Mouse (Mus musculus) heart, postnatal 0 days (tissue): ENCODE data around the gene Ublcp1. TPM values are rescaled to one million over a fixed set of nuclear protein-coding genes. Genes with fewer than 3 reads are reported as not detected.

Experiments used
- ATAC-seq: fragments of 200-750 bp; cut with Nextera tagmentation; 2 replicates; pipeline ENCODE4 v1.8.0; 2017; ENCODE audit warnings: low read depth, moderate number of reproducible peaks, moderate library complexity; ENCODE audit not compliant: insufficient read depth
- DNase-seq: peaks from one replicate; pipeline ENCODE4 v3.0.0-alpha.2; 2016; ENCODE audit warnings: low spot score
- H3K27ac ChIP-seq: fragments of 300-500 bp; sonication (generic); 2 replicates; pipeline ENCODE4 v1.5.1; 2014; ENCODE audit warnings: low read depth, mild to moderate bottlenecking
- H3K27me3 ChIP-seq: fragments of 300-500 bp; sonication (generic); 2 replicates; pipeline ENCODE4 v1.6.1; 2014; ENCODE audit warnings: low read length, mixed read lengths; ENCODE audit not compliant: control insufficient read depth, insufficient read depth
- H3K36me3 ChIP-seq: fragments of 300-500 bp; sonication (generic); replicated peaks from 2 replicates; pipeline ENCODE4 v1.6.1; 2014; ENCODE audit warnings: low read length, mixed read lengths; ENCODE audit not compliant: control insufficient read depth, insufficient read depth
- H3K4me1 ChIP-seq: fragments of 300-500 bp; sonication (generic); 2 replicates; pipeline ENCODE4 v1.6.1; 2014; ENCODE audit warnings: antibody characterized with exemption; ENCODE audit not compliant: control insufficient read depth, insufficient read depth
- H3K4me2 ChIP-seq: fragments of 300-500 bp; sonication (generic); 2 replicates; pipeline ENCODE4 v1.6.1; 2014; ENCODE audit warnings: low read depth, mild to moderate bottlenecking, low read length, moderate library complexity
- H3K4me3 ChIP-seq: fragments of 300-500 bp; sonication (generic); 2 replicates; pipeline ENCODE4 v1.5.1; 2014; ENCODE audit warnings: low read depth, low read length
- H3K9ac ChIP-seq: fragments of 300-500 bp; sonication (generic); replicated peaks from 2 replicates; pipeline ENCODE4 v1.6.1; 2014; ENCODE audit warnings: low read depth, low read length, mixed read lengths
- H3K9me3 ChIP-seq: fragments of 300-500 bp; sonication (generic); replicated peaks from 2 replicates; pipeline ENCODE4 v1.6.1; 2016; ENCODE audit warnings: low read length; ENCODE audit not compliant: control insufficient read depth
- CTCF ChIP-seq: IDR thresholded peaks from 2 replicates; pipeline ENCODE4 v1.5.1; 2016; ENCODE audit warnings: antibody characterized with exemption, control low read depth, low read depth
- EP300 ChIP-seq: IDR thresholded peaks from 2 replicates; pipeline ENCODE4 v1.6.1; 2016; ENCODE audit warnings: antibody characterized with exemption, low read depth
- WGBS: fragments of 180-500 bp; shearing (Covaris S2); extraction: QIAGEN DNeasy Blood & Tissue Kit; methylation state at CpG from one replicate; pipeline ENCODE4 v1.1.7; 2014; 5-methylcytosine and 5-hydroxymethylcytosine counted together
- polyA plus RNA-seq: library from polyadenylated mRNA; unstranded; fragments of >200 nt; fragmentation: Nextera tagmentation; extraction: Ambion mirVana; gene quantifications from 2 replicates; pipeline ENCODE4 v1.2.1, GENCODE M21; 2015
- total RNA-seq: library from RNA; depleted of rRNA; stranded (reverse); fragments of >200 nt; gene quantifications from 2 replicates; pipeline ENCODE4 v1.2.3, GENCODE M21; 2014; ENCODE audit warnings: low replicate concordance

Ublcp1 gene
- total and polyA plus RNA-seq, 2 experiments from 2014 or later = 16.2 to 45.0 TPM

- Histone ChIP-seq H3K9me3 (no peaks in the 10 kb centered on the region), H3K27me3 (no peaks in the 10 kb centered on the region), H3K4me2 (no peak overlapping the region), H3K27ac (no peak overlapping the region), H3K4me1 (no peaks in the 10 kb centered on the region), H3K36me3 (no peaks in the 10 kb centered on the region), H3K9ac (no peak overlapping the region), H3K4me3 (no peak overlapping the region)
- DNase-seq (no peak), ATAC-seq (no peak)
- 81% methylated on average over 5 of the region's 5 CpGs for WGBS
- TF ChIP-seq CTCF (no peak), EP300 (no peak)
These were observed 46.3 kb downstream of the Ublcp1 start for GRCm38 (mm10) chr11:44423955-44424354.

DNA sequence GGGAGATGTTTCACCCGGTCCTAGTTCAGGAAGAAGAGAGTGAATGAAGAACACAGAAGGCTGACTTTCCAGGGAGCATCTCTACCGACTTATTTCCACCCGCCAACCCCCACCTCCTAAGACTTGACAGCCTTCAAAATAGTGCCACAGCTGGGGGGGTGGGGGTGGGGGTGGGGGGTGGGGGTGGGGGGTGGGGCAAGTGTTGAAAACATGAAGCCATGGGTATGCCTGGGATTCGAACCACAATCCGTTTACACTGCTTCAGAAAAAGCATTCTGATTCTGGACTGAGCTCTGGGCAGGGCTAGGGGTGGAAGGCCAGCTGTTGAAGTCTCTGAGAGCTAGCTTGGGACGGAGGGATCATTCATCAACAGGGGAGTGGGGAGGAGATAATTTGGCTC is 47.0 kb downstream of the Ublcp1 start:
- no peak overlapping the region for H3K9ac ChIP-seq
- 33% methylated on average over 6 of the region's 6 CpGs for WGBS
- no peak overlapping the region for H3K4me3 ChIP-seq
- DNase-seq (no peak), ATAC-seq (no peak)
- H3K4me1 ChIP-seq = no peaks in the 10 kb centered on the region
- no peak overlapping the region for H3K27ac ChIP-seq
- H3K4me2 ChIP-seq = no peak overlapping the region
- no peaks in the 10 kb centered on the region for H3K9me3 ChIP-seq
- TF ChIP-seq EP300 = no peak
- TF ChIP-seq CTCF = no peak
- H3K27me3 ChIP-seq = no peaks in the 10 kb centered on the region
- H3K36me3 ChIP-seq = no peaks in the 10 kb centered on the region

DNA sequence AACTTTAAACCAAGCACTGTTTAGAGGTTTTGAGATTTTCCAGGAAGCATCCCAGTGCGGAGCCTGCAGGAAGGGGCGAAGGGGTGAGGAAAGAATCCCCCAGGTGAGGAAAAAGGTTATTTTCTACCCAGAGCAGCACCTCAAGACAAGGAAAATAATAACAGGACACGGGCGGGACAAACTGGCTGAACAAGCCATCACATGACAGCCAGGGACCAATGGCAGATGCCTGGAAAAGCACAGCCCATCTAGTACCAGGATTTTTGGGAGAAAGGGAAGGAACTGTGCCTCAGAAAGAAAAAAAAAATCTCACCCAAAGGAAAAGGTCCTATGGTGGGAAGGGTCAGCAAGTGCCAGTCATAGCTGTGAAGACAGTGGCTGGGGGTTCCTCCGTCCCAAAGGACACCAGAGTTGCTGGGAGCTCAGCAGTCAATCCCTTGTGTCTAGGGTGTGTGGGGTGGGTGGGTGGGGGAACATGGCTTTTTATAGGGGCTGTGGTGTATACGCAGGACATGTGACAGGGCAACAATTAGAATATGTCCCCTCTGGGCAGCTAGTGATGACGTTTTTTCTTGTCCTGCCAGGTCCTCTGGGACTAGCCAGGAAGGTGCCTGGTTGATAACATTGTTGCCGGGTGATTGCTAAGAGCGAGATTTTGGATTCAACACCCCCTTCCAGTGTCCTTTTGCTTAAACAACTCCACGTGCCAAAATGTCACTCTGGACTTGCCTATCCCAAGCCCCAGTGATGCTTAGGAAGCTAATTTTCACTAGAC is 47.8 kb downstream of the Ublcp1 start:
- WGBS = 47% methylated on average over 10 of the region's 10 CpGs
- no peak overlapping the region for H3K4me3 ChIP-seq
- TF ChIP-seq EP300 = no peak
- no peak for TF ChIP-seq CTCF
- no peaks in the 10 kb centered on the region for H3K36me3 ChIP-seq
- ATAC-seq = peak; percentile 58
- H3K4me2 ChIP-seq = peak overlapping the region; percentile 41
- no peak overlapping the region for H3K27ac ChIP-seq
- no peak overlapping the region for H3K9ac ChIP-seq
- no peaks in the 10 kb centered on the region for H3K4me1 ChIP-seq
- H3K9me3 ChIP-seq = no peaks in the 10 kb centered on the region
- DNase-seq = peak; percentile 44
- no peaks in the 10 kb centered on the region for H3K27me3 ChIP-seq

- no peaks in the 10 kb centered on the region for H3K36me3 ChIP-seq
- H3K4me2 ChIP-seq = no peak overlapping the region
- no peaks in the 10 kb centered on the region for H3K9me3 ChIP-seq
- ATAC-seq (no peak), DNase-seq (no peak)
- H3K9ac ChIP-seq = no peak overlapping the region
- 56% methylated on average over 1 of the region's 1 CpGs for WGBS
- H3K4me3 ChIP-seq = no peak overlapping the region
- H3K27me3 ChIP-seq = no peaks in the 10 kb centered on the region
- TF ChIP-seq CTCF (no peak), EP300 (no peak)
- H3K4me1 ChIP-seq = no peaks in the 10 kb centered on the region
- H3K27ac ChIP-seq = no peak overlapping the region
These were observed 52.9 kb downstream of the Ublcp1 start for GRCm38 (mm10) chr11:44417403-44417802.

DNA sequence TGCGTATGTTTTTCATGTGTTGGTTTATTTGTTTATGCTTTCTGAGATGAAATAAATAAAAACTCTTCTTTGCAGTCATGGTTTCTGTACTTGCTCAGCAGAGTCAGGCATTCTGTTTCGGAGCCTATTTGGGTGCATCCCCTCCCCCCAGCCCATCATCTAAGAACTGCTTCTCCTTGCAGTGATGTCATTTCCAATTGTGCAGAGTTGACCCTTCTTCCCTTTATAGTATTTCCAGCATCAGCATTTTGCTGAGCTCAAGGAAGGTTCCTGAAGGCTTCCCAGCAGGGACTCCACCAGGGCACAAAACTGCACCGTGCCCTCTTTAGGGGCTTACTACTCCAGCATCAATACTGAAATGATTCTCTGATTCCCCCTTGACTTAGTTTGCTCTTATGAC is 55.7 kb downstream of the Ublcp1 start:
- Histone ChIP-seq H3K4me2 (no peak overlapping the region), H3K4me3 (no peak overlapping the region), H3K27ac (no peak overlapping the region), H3K9me3 (no peaks in the 10 kb centered on the region), H3K36me3 (no peaks in the 10 kb centered on the region), H3K27me3 (no peaks in the 10 kb centered on the region), H3K9ac (no peak overlapping the region), H3K4me1 (no peaks in the 10 kb centered on the region)
- TF ChIP-seq EP300 = no peak
- TF ChIP-seq CTCF = no peak
- 86% methylated on average over 3 of the region's 3 CpGs for WGBS
- DNase-seq (no peak), ATAC-seq (no peak)

- ATAC-seq = no peak
These were observed 56.9 kb downstream of the Ublcp1 start for GRCm38 (mm10) chr11:44413371-44413770.

More at GRCm38 (mm10) chr11:44413371-44413770, 56.9 kb downstream of the Ublcp1 start:
- Histone ChIP-seq H3K36me3 (no peaks in the 10 kb centered on the region), H3K4me3 (no peak overlapping the region), H3K27me3 (no peaks in the 10 kb centered on the region), H3K27ac (no peak overlapping the region), H3K4me1 (no peaks in the 10 kb centered on the region), H3K9ac (no peak overlapping the region), H3K4me2 (no peak overlapping the region), H3K9me3 (no peaks in the 10 kb centered on the region)
- 80% methylated on average over 3 of the region's 3 CpGs for WGBS
- TF ChIP-seq CTCF (no peak), EP300 (no peak)
- DNase-seq = no peak
